Mouse (Mus musculus) erythroblast, embryonic 14.5 days (primary cell): Measurements from ENCODE around the gene Cdkl2. TPM values are rescaled to one million over a fixed set of nuclear protein-coding genes. Genes with fewer than 3 reads are reported as not detected.
A peak's percentile ranks its signal among the peaks of the same experiment; 100 is the strongest.

ENCODE experiments used
- H3K27me3 ChIP-seq: 2 replicates; pipeline ENCODE4 v1.6.1; 2012; ENCODE audit warnings: inconsistent platforms; ENCODE audit not compliant: control insufficient read depth
- H3K36me3 ChIP-seq: 2 replicates; pipeline ENCODE4 v1.6.1; 2012; ENCODE audit warnings: mild to moderate bottlenecking, inconsistent platforms; ENCODE audit not compliant: control insufficient read depth
- H3K4me1 ChIP-seq: 2 replicates; pipeline ENCODE4 v1.6.1; 2012; ENCODE audit warnings: inconsistent platforms; ENCODE audit not compliant: control insufficient read depth
- H3K4me3 ChIP-seq: replicated peaks from 2 replicates; pipeline ENCODE3; 2012; ENCODE audit warnings: moderate library complexity, mild to moderate bottlenecking, inconsistent platforms
- H3K9me3 ChIP-seq: 2 replicates; pipeline ENCODE4 v1.6.1; 2012; ENCODE audit warnings: low read length, inconsistent platforms, mixed read lengths; ENCODE audit not compliant: control insufficient read depth
- GATA1 ChIP-seq: IDR thresholded peaks from 2 replicates; pipeline ENCODE4 v1.6.1; 2012; ENCODE audit warnings: low read length, inconsistent platforms, mixed read lengths
- TAL1 ChIP-seq: IDR thresholded peaks from 3 replicates; pipeline ENCODE4 v1.6.1; 2012; ENCODE audit warnings: low read length, inconsistent platforms, mixed read lengths
- polyA plus RNA-seq: library from polyadenylated mRNA; stranded (reverse); fragments of >175 nt; gene quantifications from 2 replicates; pipeline ENCODE4 v1.2.3, GENCODE M21; 2012

Cdkl2 gene
- polyA plus RNA-seq, 1 experiment: not detected

DNA sequence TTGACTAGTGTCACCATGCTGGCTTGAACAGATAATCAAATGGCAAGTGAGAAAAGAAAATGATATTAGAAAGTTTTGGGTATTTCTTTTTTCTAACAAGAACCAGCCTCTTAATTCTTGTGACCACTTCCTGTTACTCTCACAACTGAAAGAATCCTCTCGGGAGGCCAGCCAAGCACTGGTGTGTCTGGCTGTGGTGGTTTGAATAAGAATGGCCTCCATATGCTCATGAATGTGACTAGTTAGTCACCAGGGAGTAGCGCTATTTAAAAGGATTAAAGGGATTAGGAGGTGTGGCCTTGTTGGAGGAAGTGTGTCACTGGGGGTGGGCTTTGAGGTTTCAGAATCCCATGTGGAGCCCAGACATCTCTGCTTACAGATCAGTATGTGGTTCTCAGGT lies 58.0 kb downstream of the Cdkl2 start:
- Histone ChIP-seq H3K4me1 (no peaks in the 10 kb centered on the region), H3K4me3 (no peak overlapping the region), H3K9me3 (no peaks in the 10 kb centered on the region), H3K27me3 (no peaks in the 10 kb centered on the region), H3K36me3 (no peaks in the 10 kb centered on the region)
- no peak for TF ChIP-seq TAL1
- no peak for TF ChIP-seq GATA1

GRCm38 (mm10) chr5:91983490-91983889 lies 60.2 kb downstream of the Cdkl2 start:
- Histone ChIP-seq H3K4me1 (no peaks in the 10 kb centered on the region), H3K36me3 (no peaks in the 10 kb centered on the region), H3K9me3 (no peaks in the 10 kb centered on the region), H3K4me3 (no peak overlapping the region), H3K27me3 (no peaks in the 10 kb centered on the region)
- TF ChIP-seq TAL1 (no peak), GATA1 (no peak)

DNA sequence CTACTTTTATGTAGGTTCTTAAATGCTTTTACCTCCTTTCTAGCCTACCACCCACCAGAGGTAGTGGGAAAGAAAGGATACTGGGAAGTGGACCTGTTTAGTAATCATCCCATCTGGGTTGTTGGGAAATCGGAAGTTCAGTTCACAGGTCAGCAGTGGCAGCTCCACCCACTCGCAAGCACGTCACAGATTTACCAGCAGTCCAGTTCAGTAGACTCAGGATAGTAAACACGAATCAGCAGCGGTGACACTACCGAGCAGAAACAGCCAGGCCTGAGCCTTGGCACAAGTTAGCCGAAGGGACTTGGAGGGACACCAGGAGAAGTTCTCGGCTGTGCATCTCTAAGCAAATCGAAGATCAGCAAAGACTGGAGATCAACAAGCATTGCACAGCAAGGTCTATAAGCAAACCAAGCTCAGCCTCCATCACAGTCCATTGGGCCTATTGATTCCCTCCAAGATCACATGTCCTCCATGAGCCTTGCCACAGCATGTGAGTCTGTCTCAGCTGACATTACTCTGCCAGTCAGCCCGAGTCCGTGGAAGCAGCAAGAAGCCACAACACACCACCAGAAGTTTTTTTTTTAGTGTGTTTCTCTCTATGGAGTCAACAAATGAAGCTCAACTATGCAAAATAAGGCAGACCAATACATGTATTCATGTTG lies 62.4 kb downstream of the Cdkl2 start:
- Histone ChIP-seq H3K4me3 (no peak overlapping the region), H3K4me1 (no peaks in the 10 kb centered on the region), H3K9me3 (no peaks in the 10 kb centered on the region), H3K36me3 (no peaks in the 10 kb centered on the region), H3K27me3 (no peaks in the 10 kb centered on the region)
- no peak for TF ChIP-seq GATA1
- no peak for TF ChIP-seq TAL1

- Histone ChIP-seq H3K36me3 (0 out of 2 replicates have a peak, but pooled peaks cover under 1% of the 10 kb centered on the region), H3K9me3 (no peaks in the 10 kb centered on the region), H3K4me3 (no peak overlapping the region), H3K27me3 (no peaks in the 10 kb centered on the region), H3K4me1 (no peaks in the 10 kb centered on the region)
- TF ChIP-seq GATA1 (no peak), TAL1 (no peak)
These were observed 66.3 kb downstream of the Cdkl2 start for GRCm38 (mm10) chr5:91977397-91977770.

GRCm38 (mm10) chr5:91976566-91977396 lies 66.9 kb downstream of the Cdkl2 start:
- no peaks in the 10 kb centered on the region for H3K27me3 ChIP-seq
- TF ChIP-seq GATA1 (no peak), TAL1 (no peak)
- no peaks in the 10 kb centered on the region for H3K9me3 ChIP-seq
- no peaks in the 10 kb centered on the region for H3K4me1 ChIP-seq
- no peak overlapping the region for H3K4me3 ChIP-seq
- H3K36me3 ChIP-seq: 0 out of 2 replicates have a peak, but pooled peaks cover 2% of the 10 kb centered on the region

DNA sequence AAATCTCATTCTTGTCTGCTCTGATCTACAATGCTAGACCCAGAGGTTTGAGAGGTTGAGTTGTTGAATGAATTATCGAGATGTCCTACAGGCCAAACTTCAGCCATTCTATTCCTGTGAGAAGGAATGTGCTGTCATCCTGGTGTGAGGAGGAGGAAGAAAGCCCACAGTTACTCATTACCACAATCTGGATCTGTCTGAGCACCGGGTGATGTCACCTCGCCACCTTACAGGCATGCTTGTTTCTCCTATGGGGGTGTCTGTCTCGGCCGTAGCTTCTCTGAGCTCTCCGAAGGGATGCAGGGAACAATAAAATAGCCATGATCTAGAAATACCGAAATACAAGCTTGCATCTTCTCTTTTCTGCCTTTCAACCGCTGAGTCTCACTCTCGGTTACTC lies 67.9 kb downstream of the Cdkl2 start:
- Histone ChIP-seq H3K36me3 (peaks cover 3% of the 10 kb centered on the region; the same call in 1 of the 2 replicates), H3K9me3 (no peaks in the 10 kb centered on the region), H3K4me3 (no peak overlapping the region), H3K4me1 (no peaks in the 10 kb centered on the region), H3K27me3 (no peaks in the 10 kb centered on the region)
- TF ChIP-seq GATA1 (no peak), TAL1 (no peak)

GRCm38 (mm10) chr5:91974002-91974401 lies 69.7 kb downstream of the Cdkl2 start:
- no peaks in the 10 kb centered on the region for H3K27me3 ChIP-seq
- TF ChIP-seq TAL1: no peak
- no peak for TF ChIP-seq GATA1
- peaks cover 12% of the 10 kb centered on the region for H3K36me3 ChIP-seq
- no peaks in the 10 kb centered on the region for H3K4me1 ChIP-seq
- H3K9me3 ChIP-seq: no peaks in the 10 kb centered on the region
- no peak overlapping the region for H3K4me3 ChIP-seq

- no peak for TF ChIP-seq TAL1
- TF ChIP-seq GATA1: no peak
- Histone ChIP-seq H3K36me3 (peaks cover 18% of the 10 kb centered on the region), H3K27me3 (no peaks in the 10 kb centered on the region), H3K9me3 (no peaks in the 10 kb centered on the region), H3K4me3 (no peak overlapping the region), H3K4me1 (no peaks in the 10 kb centered on the region)
These were observed 71.6 kb downstream of the Cdkl2 start for GRCm38 (mm10) chr5:91972046-91972445.

- peak within 1 kb of the TSS; percentile 79 for H3K4me3 ChIP-seq
- no peaks in the 10 kb centered on the region for H3K9me3 ChIP-seq
- H3K36me3 ChIP-seq: peaks cover 20% of the 10 kb centered on the region
- TF ChIP-seq TAL1 (no peak), GATA1 (no peak)
- H3K4me1 ChIP-seq: peaks cover 47% of the 10 kb centered on the region
- H3K27me3 ChIP-seq: no peaks in the 10 kb centered on the region
These were observed 80.8 kb downstream of the Cdkl2 start, which contains the start of gene Rchy1 for GRCm38 (mm10) chr5:91962639-91963440. Gene Rchy1, minus strand, starts transcription at chr5:91963068.
